Mouse (Mus musculus): ENCODE measurements around the gene Acat1.

GRCm38 (mm10) chr9:53614286-53614685 lies 4.1 kb upstream of the Acat1 start:
- TF ChIP-seq CTCF (IDR thresholded peaks at IDR 0.05; ENCODE audit: control insufficient read depth, insufficient read depth, insufficient read length) (no peak), FOSL1 (IDR thresholded peaks at IDR 0.05; ENCODE audit: insufficient read depth, low read length, poor library complexity, severe bottlenecking) (no peak), USF1 (IDR thresholded peaks at IDR 0.05; ENCODE audit: low read depth) (no peak), MAX (IDR thresholded peaks at IDR 0.05) (no peak), CEBPB (IDR thresholded peaks at IDR 0.05; ENCODE audit: low read depth) (no peak)
